Mouse (Mus musculus) lung, postnatal 0 days (tissue): ENCODE measurements around the gene Fndc9. TPM values are rescaled to one million over a fixed set of nuclear protein-coding genes. Genes with fewer than 3 reads are reported as not detected.

ENCODE experiments used
- ATAC-seq: fragments of 200-750 bp; cut with Nextera tagmentation; 2 replicates; pipeline ENCODE4 v1.8.0; 2017; ENCODE audit warnings: moderate library complexity
- DNase-seq: peaks from one replicate; pipeline ENCODE4 v3.0.0-alpha.2; 2016; ENCODE audit warnings: low spot score
- H3K27ac ChIP-seq: fragments of 300-500 bp; sonication (generic); 2 replicates; pipeline ENCODE4 v1.5.1; 2014; ENCODE audit warnings: antibody characterized with exemption, mild to moderate bottlenecking, low read length, mixed read lengths
- H3K27me3 ChIP-seq: fragments of 300-500 bp; sonication (generic); replicated peaks from 2 replicates; pipeline ENCODE4 v1.6.1; 2014; ENCODE audit warnings: low read length, mixed read lengths; ENCODE audit not compliant: insufficient read depth
- H3K36me3 ChIP-seq: fragments of 300-500 bp; sonication (generic); 2 replicates; pipeline ENCODE4 v1.6.1; 2014; ENCODE audit warnings: low read length, mixed read lengths; ENCODE audit not compliant: insufficient read depth
- H3K4me1 ChIP-seq: fragments of 300-500 bp; sonication (generic); 2 replicates; pipeline ENCODE4 v1.6.1; 2014; ENCODE audit warnings: antibody characterized with exemption, low read depth, low read length, mixed read lengths; ENCODE audit not compliant: insufficient read depth
- H3K4me2 ChIP-seq: fragments of 300-500 bp; sonication (generic); replicated peaks from 2 replicates; pipeline ENCODE4 v1.6.1; 2014; ENCODE audit warnings: low read depth, mild to moderate bottlenecking, low read length, moderate library complexity, mixed read lengths
- H3K4me3 ChIP-seq: fragments of 300-500 bp; sonication (generic); 2 replicates; pipeline ENCODE4 v1.5.1; 2014; ENCODE audit warnings: low read depth, low read length
- H3K9ac ChIP-seq: fragments of 300-500 bp; sonication (generic); replicated peaks from 2 replicates; pipeline ENCODE4 v1.6.1; 2014; ENCODE audit warnings: low read depth, mild to moderate bottlenecking
- H3K9me3 ChIP-seq: fragments of 300-500 bp; sonication (generic); 2 replicates; pipeline ENCODE4 v1.6.1; 2016; ENCODE audit warnings: low read length, mixed read lengths
- CTCF ChIP-seq: IDR thresholded peaks from 2 replicates; pipeline ENCODE4 v1.5.1; 2016; ENCODE audit warnings: antibody characterized with exemption, mild to moderate bottlenecking
- EP300 ChIP-seq: IDR thresholded peaks from 2 replicates; pipeline ENCODE4 v1.6.1; 2016; ENCODE audit warnings: antibody characterized with exemption, mild to moderate bottlenecking, control low read depth
- WGBS: fragments of 180-500 bp; shearing (Covaris S2); extraction: QIAGEN DNeasy Blood & Tissue Kit; methylation state at CpG from one replicate; pipeline ENCODE4 v1.1.7; 2014; 5-methylcytosine and 5-hydroxymethylcytosine counted together
- polyA plus RNA-seq: library from polyadenylated mRNA; unstranded; fragments of >200 nt; fragmentation: Nextera tagmentation; extraction: Ambion mirVana; gene quantifications from 2 replicates; pipeline ENCODE4 v1.2.1, GENCODE M21; 2015

The Fndc9 gene
- polyA plus RNA-seq, 1 experiment from 2014 or later = not detected

GRCm38 (mm10) chr11:46276168-46276567, 40.8 kb downstream of the Fndc9 start:
- no peak overlapping the region for H3K9ac ChIP-seq
- TF ChIP-seq EP300 (no peak), CTCF (no peak)
- ATAC-seq (no peak), DNase-seq (no peak)
- no peaks in the 10 kb centered on the region for H3K36me3 ChIP-seq
- no peak overlapping the region for H3K4me3 ChIP-seq
- no peak overlapping the region for H3K27ac ChIP-seq
- no peak overlapping the region for H3K4me2 ChIP-seq
- 89% methylated on average over 8 of the region's 8 CpGs for whole genome bisulfite sequencing
- no peaks in the 10 kb centered on the region for H3K9me3 ChIP-seq
- H3K4me1 ChIP-seq = no peaks in the 10 kb centered on the region
- H3K27me3 ChIP-seq = no peaks in the 10 kb centered on the region

DNA sequence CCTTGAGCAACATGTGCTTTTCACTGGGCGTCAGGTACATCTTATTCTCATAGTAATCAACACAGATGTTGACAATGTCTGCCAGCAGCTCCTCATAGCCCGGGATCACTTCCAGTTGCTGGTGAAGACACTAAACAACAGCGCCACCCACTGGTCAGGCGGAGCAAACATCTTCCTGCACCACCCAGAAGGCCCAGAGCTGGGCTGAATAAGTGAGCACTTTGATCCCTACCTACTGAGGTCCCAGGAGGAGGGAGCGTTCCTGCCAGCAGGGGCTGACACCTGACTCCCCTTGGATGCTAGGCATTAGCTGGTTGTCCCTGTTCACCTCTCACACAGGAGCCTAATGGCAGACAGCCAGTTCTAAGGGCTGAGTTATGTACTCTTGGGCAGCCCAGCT, 41.4 kb downstream of the Fndc9 start:
- Histone ChIP-seq H3K4me3 (no peak overlapping the region), H3K9me3 (no peaks in the 10 kb centered on the region), H3K27me3 (no peaks in the 10 kb centered on the region), H3K4me2 (no peak overlapping the region), H3K36me3 (no peaks in the 10 kb centered on the region), H3K27ac (no peak overlapping the region), H3K4me1 (no peaks in the 10 kb centered on the region), H3K9ac (no peak overlapping the region)
- WGBS = 35% methylated on average over 5 of the region's 5 CpGs
- peak; percentile 38 for DNase-seq
- no peak for ATAC-seq
- TF ChIP-seq EP300 (no peak), CTCF (peak; percentile 64)

- H3K36me3 ChIP-seq = no peaks in the 10 kb centered on the region
- WGBS = 77% methylated on average over 5 of the region's 5 CpGs
- ATAC-seq = no peak
Measured at GRCm38 (mm10) chr11:46278140-46278539, 42.8 kb downstream of the Fndc9 start.

GRCm38 (mm10) chr11:46278709-46279108, 43.4 kb downstream of the Fndc9 start:
- no peak overlapping the region for H3K4me3 ChIP-seq
- no peak overlapping the region for H3K27ac ChIP-seq
- H3K4me2 ChIP-seq = no peak overlapping the region
- H3K27me3 ChIP-seq = no peaks in the 10 kb centered on the region
- WGBS = 89% methylated on average over 12 of the region's 12 CpGs
- TF ChIP-seq CTCF = no peak
- TF ChIP-seq EP300 = no peak
- ATAC-seq (no peak), DNase-seq (no peak)
- H3K9ac ChIP-seq = no peak overlapping the region
- H3K4me1 ChIP-seq = no peaks in the 10 kb centered on the region
- H3K36me3 ChIP-seq = no peaks in the 10 kb centered on the region
- no peaks in the 10 kb centered on the region for H3K9me3 ChIP-seq

More at GRCm38 (mm10) chr11:46278140-46278539, 42.8 kb downstream of the Fndc9 start:
- Histone ChIP-seq H3K4me3 (no peak overlapping the region), H3K27ac (no peak overlapping the region), H3K4me2 (no peak overlapping the region), H3K4me1 (no peaks in the 10 kb centered on the region), H3K9ac (no peak overlapping the region), H3K9me3 (no peaks in the 10 kb centered on the region), H3K27me3 (no peaks in the 10 kb centered on the region)
- TF ChIP-seq CTCF (no peak), EP300 (no peak)
- no peak for DNase-seq

- Histone ChIP-seq H3K9ac (no peak overlapping the region), H3K9me3 (no peaks in the 10 kb centered on the region), H3K4me3 (no peak overlapping the region), H3K27ac (no peak overlapping the region), H3K36me3 (no peaks in the 10 kb centered on the region), H3K4me2 (no peak overlapping the region), H3K27me3 (no peaks in the 10 kb centered on the region), H3K4me1 (no peaks in the 10 kb centered on the region)
- 90% methylated on average over 5 of the region's 5 CpGs for WGBS
- DNase-seq = no peak
- TF ChIP-seq CTCF (no peak), EP300 (no peak)
- ATAC-seq = no peak
Measured at GRCm38 (mm10) chr11:46282612-46283011, 47.3 kb downstream of the Fndc9 start.

GRCm38 (mm10) chr11:46283800-46284199, 48.5 kb downstream of the Fndc9 start:
- H3K4me2 ChIP-seq = no peak overlapping the region
- no peak overlapping the region for H3K4me3 ChIP-seq
- 88% methylated on average over 6 of the region's 6 CpGs for WGBS
- TF ChIP-seq CTCF = no peak
- TF ChIP-seq EP300 = no peak
- H3K36me3 ChIP-seq = no peaks in the 10 kb centered on the region
- DNase-seq (no peak), ATAC-seq (no peak)
- no peaks in the 10 kb centered on the region for H3K9me3 ChIP-seq
- H3K4me1 ChIP-seq = no peaks in the 10 kb centered on the region
- no peak overlapping the region for H3K9ac ChIP-seq
- H3K27ac ChIP-seq = no peak overlapping the region
- H3K27me3 ChIP-seq = no peaks in the 10 kb centered on the region

DNA sequence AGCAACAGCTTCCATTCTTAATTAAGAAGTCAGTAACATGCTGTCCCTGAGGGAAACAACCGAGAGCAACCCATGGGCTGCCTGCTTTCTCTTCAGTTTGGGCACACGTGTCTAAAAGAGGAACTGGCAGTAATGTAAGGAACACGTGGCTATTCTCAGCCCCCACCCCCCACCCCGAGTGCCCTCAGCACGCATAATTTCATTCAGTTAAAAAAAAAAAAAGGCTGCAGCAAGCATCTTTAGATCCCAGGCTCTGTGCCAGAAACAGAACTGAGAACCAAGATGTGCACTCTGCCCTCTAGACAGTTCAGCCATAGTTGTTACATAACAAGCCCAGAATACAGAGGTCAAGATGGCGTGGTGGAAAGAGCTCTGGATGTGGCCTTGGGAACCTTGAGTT, 51.5 kb downstream of the Fndc9 start:
- ATAC-seq (no peak), DNase-seq (no peak)
- Histone ChIP-seq H3K9me3 (no peaks in the 10 kb centered on the region), H3K36me3 (no peaks in the 10 kb centered on the region), H3K27ac (no peak overlapping the region), H3K9ac (no peak overlapping the region), H3K4me2 (no peak overlapping the region), H3K4me1 (no peaks in the 10 kb centered on the region), H3K27me3 (no peaks in the 10 kb centered on the region), H3K4me3 (no peak overlapping the region)
- TF ChIP-seq CTCF = no peak
- no peak for TF ChIP-seq EP300
- whole genome bisulfite sequencing = 38% methylated on average over 6 of the region's 6 CpGs
